Comparison of ENCODE assay signal across 8 mouse cellular contexts in the genomic region with DNA sequence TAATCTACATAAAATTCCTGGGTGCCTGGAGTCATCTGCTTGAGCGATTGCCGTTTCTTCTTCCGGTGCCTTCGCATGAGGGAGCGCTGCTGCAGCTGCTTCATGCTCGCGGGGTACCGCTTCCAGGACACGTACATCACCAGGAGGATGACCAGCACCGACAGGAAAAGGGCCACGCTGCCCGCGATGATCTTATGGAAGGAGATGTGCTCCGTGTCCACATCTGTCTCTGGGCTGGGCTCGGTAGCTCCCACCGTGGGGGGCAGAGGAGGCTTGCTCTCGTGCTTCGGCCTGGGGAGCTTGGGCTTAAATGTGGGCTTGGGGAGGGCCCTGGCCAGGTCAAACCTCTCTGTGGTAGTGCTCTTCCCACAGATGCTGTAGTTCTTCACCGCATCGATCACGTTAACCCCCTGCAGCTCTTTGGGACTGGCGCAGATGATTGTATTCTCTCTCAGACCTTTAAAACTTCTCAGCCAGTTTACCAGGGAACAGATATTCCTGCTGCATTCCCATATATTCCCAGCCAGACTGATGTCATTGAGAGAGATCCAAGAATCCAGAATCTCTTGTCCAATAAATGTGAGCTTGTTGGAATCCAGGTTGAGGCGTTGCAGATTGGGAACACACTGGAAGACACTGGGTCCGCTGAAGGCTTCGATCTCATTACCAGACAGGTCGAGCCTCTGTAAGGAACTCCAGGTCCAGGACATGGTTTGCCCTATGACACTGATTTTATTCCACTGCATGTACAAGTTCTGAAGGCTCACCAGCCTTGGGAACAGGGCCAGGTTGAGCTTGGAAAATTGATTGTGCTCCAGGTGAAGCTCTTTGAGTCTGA. TPM values are rescaled to one million over a fixed set of nuclear protein-coding genes. Genes with fewer than 3 reads are reported as not detected.
DNase-seq lines count a peak whose midpoint lies in the region; ATAC-seq and TF ChIP-seq lines count a peak whose summit lies in the region.

No protein-coding gene starts in this region.

- H3K9ac ChIP-seq in neural tube, embryonic 11.5 days (ENCODE audit: low read length) = peak overlapping the region; percentile 31; the same call in 1 of the 2 replicates

- no peak for TF ChIP-seq CTCF in testis, adult 2 months (IDR thresholded peaks at IDR 0.05; ENCODE audit: control insufficient read depth, insufficient read depth, insufficient replicate concordance, low read depth, low read length)

- no peak overlapping the region for H3K27ac ChIP-seq in testis, adult 2 months (ENCODE audit: control insufficient read depth, insufficient read depth, low read depth, low read length)
- H3K27ac ChIP-seq in neural tube, embryonic 11.5 days (ENCODE audit: low read depth, low read length) = no peak overlapping the region

- no peak for ATAC-seq in cerebellum, adult (ENCODE audit: insufficient number of reproducible peaks, low FRiP score, low TSS enrichment)
- no peak for ATAC-seq in neural tube, embryonic 11.5 days (ENCODE audit: insufficient read depth, low FRiP score, low TSS enrichment)

- TF ChIP-seq POLR2A in testis, adult 2 months (IDR thresholded peaks at IDR 0.05; ENCODE audit: control insufficient read depth, low read depth, low read length) = no peak

- peaks cover 13% of the 10 kb centered on the region for H3K4me1 ChIP-seq in testis, adult 2 months (ENCODE audit: control insufficient read depth, insufficient read depth, low read length)
- H3K4me1 ChIP-seq in neural tube, embryonic 11.5 days (ENCODE audit: control insufficient read depth, insufficient read depth, low read length) = 0 out of 2 replicates have a peak, but pooled peaks cover 3% of the 10 kb centered on the region

- DNase-seq in cerebellum, adult 11 months = peak; percentile 52
- DNase-seq in testis, postnatal 14 days (ENCODE audit: low spot score) = no peak
- DNase-seq in layer of hippocampus, postnatal 36 days = peak; percentile 18 to 25
- DNase-seq in neural tube, embryonic 11.5 days (ENCODE audit: low spot score) = peak; percentile 55
- no peak for DNase-seq in thymus, postnatal 10 days (ENCODE audit: low spot score in 2 of 2)
- DNase-seq in ovary, postnatal 14 days (ENCODE audit: low spot score) = no peak

- peaks cover 2% of the 10 kb centered on the region; the same call in 1 of the 2 replicates for H3K27me3 ChIP-seq in testis, adult 2 months (ENCODE audit: control insufficient read depth, insufficient read depth, low read length)
- H3K27me3 ChIP-seq in neural tube, embryonic 11.5 days (ENCODE audit: control insufficient read depth, insufficient read depth, low read length) = no peaks in the 10 kb centered on the region; the same call in 1 of the 2 replicates

- no peaks in the 10 kb centered on the region for H3K36me3 ChIP-seq in testis, adult 2 months (ENCODE audit: control insufficient read depth, insufficient read depth, low read length)
- H3K36me3 ChIP-seq in neural tube, embryonic 11.5 days (ENCODE audit: control insufficient read depth, insufficient read depth, low read length) = no peaks in the 10 kb centered on the region

- 5% methylated on average over 26 of the region's 26 CpGs for WGBS in neural tube, embryonic 11.5 days

- no peaks in the 10 kb centered on the region for H3K9me3 ChIP-seq in neural tube, embryonic 11.5 days (ENCODE audit: control insufficient read depth, low read length)

- peak overlapping the region; percentile 12; the same call in 1 of the 2 replicates for H3K4me3 ChIP-seq in testis, adult 2 months (ENCODE audit: control insufficient read depth, low read depth, low read length)
- H3K4me3 ChIP-seq in neural tube, embryonic 11.5 days (ENCODE audit: low read depth, low read length) = peak overlapping the region; percentile 40

- H3K4me2 ChIP-seq in neural tube, embryonic 11.5 days (ENCODE audit: low read depth) = peak overlapping the region; percentile 74

RNA-seq across cellular contexts. Expression of a gene that starts 1.9 kb away (rescaled TPM):
- polyA plus RNA-seq in testis, adult 2 months (2012; rRNA removed) = 2.5 and 4.3 TPM in 2 replicates
- 10 to 100 TPM; 19.7 to 23.6 TPM for total RNA-seq in layer of hippocampus, postnatal 36 days (2021)
- 3.6 and 7.7 TPM in 2 replicates for polyA plus RNA-seq in neural tube, embryonic 11.5 days (2014; fragmentation: Nextera tagmentation; extraction: Ambion mirVana)

Comparison
In these comparisons a context has a peak if more than half of its experiments do, and no peak if none do; other contexts are left out.
1. DNase-seq: peak in cerebellum, adult 11 months (single experiment), layer of hippocampus, postnatal 36 days (2 of 2) and neural tube, embryonic 11.5 days (single experiment); none in testis, postnatal 14 days (single experiment), thymus, postnatal 10 days (0 of 2) and ovary, postnatal 14 days (single experiment).